Mouse (Mus musculus): ENCODE results near the gene Gk5.

The Gk5 gene

GRCm38 (mm10) chr9:96228285-96228684 is 109.1 kb downstream of the Gk5 start:
- DNase-seq (ENCODE audit: low spot score) = no peak

- DNase-seq (ENCODE audit: low spot score) = no peak
These were observed 111.1 kb downstream of the Gk5 start for GRCm38 (mm10) chr9:96230271-96230670.

Measured in ovary, postnatal 36 days (tissue).